Mouse (Mus musculus) forebrain, embryonic 11.5 days (tissue): ENCODE results near the gene Pcif1. TPM values are rescaled to one million over a fixed set of nuclear protein-coding genes. Genes with fewer than 3 reads are reported as not detected.
A peak's percentile ranks its signal among the peaks of the same experiment; 100 is the strongest.
"Not testable (repeated sequence)": the region's sequence is repeated elsewhere in the genome, so short reads cannot be mapped to it uniquely, and the experiment has no call there.

ENCODE experiments used
- ATAC-seq: fragments of 200-750 bp; cut with Nextera tagmentation; replicated peaks from 2 replicates; pipeline ENCODE4 v1.8.0; 2017; ENCODE audit warnings: moderate TSS enrichment; ENCODE audit not compliant: low FRiP score
- DNase-seq: peaks from one replicate; pipeline ENCODE4 v3.0.0-alpha.2; 2017; ENCODE audit warnings: low spot score
- H3K27ac ChIP-seq: fragments of 300-500 bp; sonication (generic); 2 replicates; pipeline ENCODE4 v1.5.1; 2014; ENCODE audit warnings: low read depth, low read length
- H3K27me3 ChIP-seq: fragments of 300-500 bp; sonication (generic); 2 replicates; pipeline ENCODE4 v1.6.1; 2014; ENCODE audit warnings: mild to moderate bottlenecking, low read length, mixed read lengths; ENCODE audit not compliant: control insufficient read depth, insufficient read depth
- H3K36me3 ChIP-seq: fragments of 300-500 bp; sonication (generic); 2 replicates; pipeline ENCODE4 v1.6.1; 2014; ENCODE audit warnings: mild to moderate bottlenecking, low read length, moderate library complexity, mixed read lengths; ENCODE audit not compliant: control insufficient read depth, insufficient read depth
- H3K4me1 ChIP-seq: fragments of 300-500 bp; sonication (generic); replicated peaks from 2 replicates; pipeline ENCODE4 v1.6.1; 2014; ENCODE audit warnings: low read length, mixed read lengths; ENCODE audit not compliant: control insufficient read depth, insufficient read depth
- H3K4me2 ChIP-seq: fragments of 300-500 bp; sonication (generic); 2 replicates; pipeline ENCODE4 v1.6.1; 2014; ENCODE audit warnings: low read depth, mild to moderate bottlenecking, low read length, moderate library complexity, mixed read lengths; ENCODE audit not compliant: severe bottlenecking
- H3K4me3 ChIP-seq: fragments of 300-500 bp; sonication (generic); 2 replicates; pipeline ENCODE4 v1.5.1; 2014; ENCODE audit warnings: low read depth, low read length
- H3K9ac ChIP-seq: fragments of 300-500 bp; sonication (generic); 2 replicates; pipeline ENCODE4 v1.6.1; 2014; ENCODE audit warnings: low read length
- H3K9me3 ChIP-seq: fragments of 300-500 bp; sonication (generic); 2 replicates; pipeline ENCODE4 v1.6.1; 2016; ENCODE audit warnings: low read length, mixed read lengths; ENCODE audit not compliant: control insufficient read depth
- WGBS: fragments of 180-500 bp; shearing (Covaris S2); extraction: QIAGEN DNeasy Blood & Tissue Kit; methylation state at CpG from one replicate; pipeline ENCODE4 v1.1.7; 2014; 5-methylcytosine and 5-hydroxymethylcytosine counted together
- polyA plus RNA-seq: library from polyadenylated mRNA; unstranded; fragments of >200 nt; fragmentation: Nextera tagmentation; extraction: Ambion mirVana; gene quantifications from 2 replicates; pipeline ENCODE4 v1.2.1, GENCODE M21; 2014

Pcif1 gene
- polyA plus RNA-seq, 1 experiment from 2014 or later, result 84.5 TPM

GRCm38 (mm10) chr2:164874239-164874769 is 4.8 kb upstream of the Pcif1 start:
- no peak overlapping the region for H3K27ac ChIP-seq
- no peak for ATAC-seq
- H3K36me3 ChIP-seq, result no peaks in the 10 kb centered on the region
- no peaks in the 10 kb centered on the region for H3K4me1 ChIP-seq
- H3K4me2 ChIP-seq, result no peak overlapping the region
- H3K27me3 ChIP-seq, result no peaks in the 10 kb centered on the region
- 58% methylated on average over 1 of the region's 1 CpGs for WGBS
- H3K9me3 ChIP-seq, result no peaks in the 10 kb centered on the region
- H3K9ac ChIP-seq, result no peak overlapping the region
- no peak overlapping the region for H3K4me3 ChIP-seq
- no peak for DNase-seq

GRCm38 (mm10) chr2:164875648-164876047 is 3.5 kb upstream of the Pcif1 start:
- not testable (repeated sequence) for DNase-seq, H3K27me3 ChIP-seq, H3K4me1 ChIP-seq, H3K4me2 ChIP-seq, H3K27ac ChIP-seq, H3K9me3 ChIP-seq, H3K36me3 ChIP-seq, ATAC-seq, H3K4me3 ChIP-seq, H3K9ac ChIP-seq
- WGBS, result 55% methylated on average over 2 of the region's 2 CpGs

- H3K4me3 ChIP-seq, result peak overlapping the region; percentile 95
- not testable (repeated sequence) for H3K27me3 ChIP-seq, DNase-seq, H3K36me3 ChIP-seq, H3K4me1 ChIP-seq, H3K9ac ChIP-seq, H3K27ac ChIP-seq, ATAC-seq, H3K9me3 ChIP-seq
- WGBS, result 78% methylated on average over 11 of the region's 11 CpGs
- peak overlapping the region; percentile 92 for H3K4me2 ChIP-seq
Observed at GRCm38 (mm10) chr2:164877376-164878215, 1.5 kb upstream of the Pcif1 start.

- Histone ChIP-seq H3K27ac (peak overlapping the region; percentile 100), H3K36me3 (no peaks in the 10 kb centered on the region), H3K9ac (peak overlapping the region; percentile 100), H3K9me3 (no peaks in the 10 kb centered on the region), H3K4me2 (peak overlapping the region; percentile 92), H3K4me1 (peaks cover 11% of the 10 kb centered on the region; the same call in 1 of the 2 replicates), H3K4me3 (peak overlapping the region; percentile 95), H3K27me3 (no peaks in the 10 kb centered on the region)
- WGBS, result 3% methylated on average over 28 of the region's 28 CpGs
- ATAC-seq (peak; percentile 53), DNase-seq (peak; percentile 73)
Observed at GRCm38 (mm10) chr2:164878509-164879227, 436 bp upstream of the Pcif1 start.

GRCm38 (mm10) chr2:164879568-164880277 is 619 bp downstream of the Pcif1 start:
- Histone ChIP-seq H3K36me3 (no peaks in the 10 kb centered on the region; the same call in 1 of the 2 replicates), H3K27ac (peak overlapping the region; percentile 100), H3K4me3 (peak overlapping the region; percentile 95), H3K27me3 (no peaks in the 10 kb centered on the region), H3K4me1 (peaks cover 11% of the 10 kb centered on the region; the same call in 1 of the 2 replicates), H3K9me3 (no peaks in the 10 kb centered on the region), H3K9ac (peak overlapping the region; percentile 100), H3K4me2 (peak overlapping the region; percentile 92)
- DNase-seq, result peak; percentile 99
- under 1% methylated on average over 55 of the region's 72 CpGs for WGBS
- ATAC-seq, result peak; percentile 85

GRCm38 (mm10) chr2:164882619-164883018 is 3.5 kb downstream of the Pcif1 start:
- Histone ChIP-seq H3K4me2 (no peak overlapping the region), H3K9me3 (no peaks in the 10 kb centered on the region), H3K27ac (peak overlapping the region; percentile 34; the same call in 1 of the 2 replicates), H3K9ac (peak overlapping the region; percentile 14; the same call in 1 of the 2 replicates), H3K27me3 (no peaks in the 10 kb centered on the region), H3K36me3 (peaks cover 8% of the 10 kb centered on the region), H3K4me3 (no peak overlapping the region), H3K4me1 (peaks cover 11% of the 10 kb centered on the region; the same call in 1 of the 2 replicates)
- DNase-seq, result no peak
- 45% methylated on average over 9 of the region's 9 CpGs for WGBS
- no peak for ATAC-seq

GRCm38 (mm10) chr2:164885788-164886187 is 6.7 kb downstream of the Pcif1 start:
- Histone ChIP-seq H3K9ac (no peak overlapping the region), H3K36me3 (peaks cover 26% of the 10 kb centered on the region), H3K4me2 (no peak overlapping the region), H3K27me3 (no peaks in the 10 kb centered on the region), H3K9me3 (no peaks in the 10 kb centered on the region), H3K27ac (no peak overlapping the region), H3K4me1 (peaks cover 5% of the 10 kb centered on the region; the same call in 1 of the 2 replicates), H3K4me3 (no peak overlapping the region)
- ATAC-seq, result no peak
- no peak for DNase-seq
- 91% methylated on average over 7 of the region's 7 CpGs for WGBS

GRCm38 (mm10) chr2:164886617-164887016 is 7.5 kb downstream of the Pcif1 start:
- Histone ChIP-seq H3K9me3 (no peaks in the 10 kb centered on the region), H3K9ac (no peak overlapping the region), H3K4me2 (no peak overlapping the region), H3K27me3 (no peaks in the 10 kb centered on the region), H3K27ac (no peak overlapping the region), H3K4me1 (0 out of 2 replicates have a peak, but pooled peaks cover 4% of the 10 kb centered on the region), H3K36me3 (peaks cover 33% of the 10 kb centered on the region), H3K4me3 (no peak overlapping the region)
- DNase-seq (no peak), ATAC-seq (no peak)
- WGBS, result 93% methylated on average over 10 of the region's 10 CpGs
